Mouse (Mus musculus) erythroblast, embryonic 14.5 days (primary cell): ENCODE measurements around the gene Tenm3. TPM values are rescaled to one million over a fixed set of nuclear protein-coding genes. Genes with fewer than 3 reads are reported as not detected.

Experiments
- H3K27me3 ChIP-seq: 2 replicates; pipeline ENCODE4 v1.6.1; 2012; ENCODE audit warnings: inconsistent platforms; ENCODE audit not compliant: control insufficient read depth
- H3K36me3 ChIP-seq: 2 replicates; pipeline ENCODE4 v1.6.1; 2012; ENCODE audit warnings: mild to moderate bottlenecking, inconsistent platforms; ENCODE audit not compliant: control insufficient read depth
- H3K4me1 ChIP-seq: 2 replicates; pipeline ENCODE4 v1.6.1; 2012; ENCODE audit warnings: inconsistent platforms; ENCODE audit not compliant: control insufficient read depth
- H3K4me3 ChIP-seq: replicated peaks from 2 replicates; pipeline ENCODE3; 2012; ENCODE audit warnings: moderate library complexity, mild to moderate bottlenecking, inconsistent platforms
- H3K9me3 ChIP-seq: 2 replicates; pipeline ENCODE4 v1.6.1; 2012; ENCODE audit warnings: low read length, inconsistent platforms, mixed read lengths; ENCODE audit not compliant: control insufficient read depth
- GATA1 ChIP-seq: IDR thresholded peaks from 2 replicates; pipeline ENCODE4 v1.6.1; 2012; ENCODE audit warnings: low read length, inconsistent platforms, mixed read lengths
- TAL1 ChIP-seq: IDR thresholded peaks from 3 replicates; pipeline ENCODE4 v1.6.1; 2012; ENCODE audit warnings: low read length, inconsistent platforms, mixed read lengths
- polyA plus RNA-seq: library from polyadenylated mRNA; stranded (reverse); fragments of >175 nt; gene quantifications from 2 replicates; pipeline ENCODE4 v1.2.3, GENCODE M21; 2012

The Tenm3 gene
- polyA plus RNA-seq, 1 experiment = under 0.01 TPM

DNA sequence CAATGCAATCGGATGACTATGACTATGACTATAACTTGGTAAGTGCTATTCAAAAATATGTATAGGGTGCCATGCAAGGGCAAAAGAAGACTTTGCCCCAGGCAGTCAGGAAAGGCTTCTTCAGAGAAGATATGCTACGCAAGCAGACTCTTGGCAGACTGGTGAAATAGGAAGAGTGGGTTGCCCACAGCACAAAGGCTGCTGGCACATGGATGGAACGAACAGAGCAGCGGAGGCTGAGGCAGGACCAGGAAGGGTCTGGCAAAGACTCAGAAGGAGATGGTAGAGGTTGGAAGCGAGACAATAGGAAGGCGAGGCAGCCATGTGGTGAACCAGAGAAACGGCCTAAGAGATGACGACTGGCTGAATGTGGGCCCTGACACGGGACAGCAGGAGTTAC lies 294.8 kb downstream of the Tenm3 start:
- Histone ChIP-seq H3K27me3 (peaks cover 3% of the 10 kb centered on the region), H3K4me3 (no peak overlapping the region), H3K36me3 (no peaks in the 10 kb centered on the region), H3K9me3 (peaks cover 7% of the 10 kb centered on the region; the same call in 1 of the 2 replicates), H3K4me1 (no peaks in the 10 kb centered on the region)
- no peak for TF ChIP-seq GATA1
- no peak for TF ChIP-seq TAL1

DNA sequence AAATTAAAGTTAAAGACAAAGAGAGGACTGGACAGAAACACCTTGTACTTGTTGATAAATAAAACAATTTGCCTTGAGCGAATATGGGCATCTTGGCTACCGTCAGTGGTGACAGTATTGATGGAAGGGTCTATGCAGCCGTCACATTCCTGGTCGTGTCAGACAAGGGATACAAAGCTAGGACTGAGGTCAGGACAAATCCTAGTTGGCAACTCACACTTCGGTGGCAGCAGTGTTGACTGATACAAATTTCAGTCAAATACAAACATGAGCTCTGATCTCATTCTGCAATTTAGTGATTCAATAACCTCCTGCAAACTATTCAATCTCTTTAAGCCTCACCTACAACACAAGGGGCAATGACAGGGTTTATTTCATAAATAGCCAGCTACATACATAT lies 298.1 kb downstream of the Tenm3 start:
- Histone ChIP-seq H3K4me3 (no peak overlapping the region), H3K4me1 (no peaks in the 10 kb centered on the region), H3K9me3 (peaks cover 12% of the 10 kb centered on the region), H3K27me3 (no peaks in the 10 kb centered on the region), H3K36me3 (no peaks in the 10 kb centered on the region)
- TF ChIP-seq TAL1 = no peak
- no peak for TF ChIP-seq GATA1

DNA sequence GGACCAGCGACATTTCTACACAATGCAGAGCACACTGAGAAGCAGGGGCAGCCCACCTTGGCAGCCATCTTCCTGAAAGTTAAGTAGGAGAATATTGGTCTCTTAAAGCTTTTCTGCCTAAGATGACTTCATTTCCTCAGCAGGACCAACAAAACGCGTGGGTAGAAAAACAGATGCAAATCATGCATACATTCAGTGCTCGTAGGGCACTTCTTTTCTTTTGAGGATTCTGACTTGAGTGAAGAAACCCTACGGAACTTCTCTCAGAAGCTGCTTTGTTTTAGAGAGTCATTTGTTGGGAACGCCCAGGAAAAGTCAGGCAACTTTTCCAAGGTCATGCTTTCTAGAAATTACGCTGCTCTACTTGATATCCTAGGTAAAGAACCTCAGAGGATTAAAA lies 298.9 kb downstream of the Tenm3 start:
- Histone ChIP-seq H3K27me3 (no peaks in the 10 kb centered on the region), H3K9me3 (peaks cover 12% of the 10 kb centered on the region), H3K4me1 (no peaks in the 10 kb centered on the region), H3K4me3 (no peak overlapping the region), H3K36me3 (no peaks in the 10 kb centered on the region)
- TF ChIP-seq TAL1 (no peak), GATA1 (no peak)

DNA sequence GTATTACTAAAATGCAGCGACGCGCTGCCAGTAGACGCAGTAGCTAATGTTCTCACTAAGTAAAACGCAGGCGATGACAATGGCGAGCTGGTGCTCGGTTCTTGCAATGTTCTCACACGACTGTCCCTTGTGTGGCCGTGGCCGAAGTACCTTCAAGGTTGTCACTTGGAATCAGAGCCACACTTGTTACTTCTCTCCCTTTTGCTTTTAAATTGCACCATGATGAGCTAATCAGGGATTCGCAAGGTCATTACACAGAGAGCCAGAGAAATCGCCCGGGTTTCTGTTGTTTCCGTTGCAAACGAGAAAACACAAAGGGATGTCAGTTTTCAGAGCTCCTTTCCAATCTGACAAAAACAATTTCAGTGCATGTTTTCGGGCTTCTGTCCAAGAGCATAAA lies 301.6 kb downstream of the Tenm3 start:
- H3K4me1 ChIP-seq = no peaks in the 10 kb centered on the region
- H3K27me3 ChIP-seq = no peaks in the 10 kb centered on the region
- TF ChIP-seq TAL1 (no peak), GATA1 (no peak)
- no peak overlapping the region for H3K4me3 ChIP-seq
- H3K36me3 ChIP-seq = no peaks in the 10 kb centered on the region
- H3K9me3 ChIP-seq = peaks cover 6% of the 10 kb centered on the region

DNA sequence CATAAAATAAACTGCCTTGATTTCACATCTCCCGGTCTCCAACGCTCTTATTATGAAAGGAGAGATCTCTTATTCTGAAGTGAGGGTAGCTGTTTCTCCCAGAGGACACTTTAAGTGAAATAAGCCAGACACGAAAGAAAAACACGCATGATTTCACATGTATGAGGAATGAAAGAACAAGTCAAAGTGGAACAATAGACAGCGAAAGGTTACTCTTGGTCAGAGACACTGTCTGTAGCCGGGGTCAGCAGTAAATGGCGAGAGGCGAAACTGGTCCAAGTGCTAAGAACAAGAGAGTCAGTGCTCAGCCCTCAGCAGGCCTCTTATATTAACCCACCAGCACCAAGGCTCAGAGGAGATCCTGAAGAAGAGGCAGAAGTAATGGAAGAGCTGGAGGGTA lies 302.9 kb downstream of the Tenm3 start:
- no peaks in the 10 kb centered on the region for H3K36me3 ChIP-seq
- no peaks in the 10 kb centered on the region for H3K27me3 ChIP-seq
- H3K9me3 ChIP-seq = peaks cover 5% of the 10 kb centered on the region
- H3K4me3 ChIP-seq = no peak overlapping the region
- H3K4me1 ChIP-seq = no peaks in the 10 kb centered on the region
- TF ChIP-seq GATA1 (no peak), TAL1 (no peak)

DNA sequence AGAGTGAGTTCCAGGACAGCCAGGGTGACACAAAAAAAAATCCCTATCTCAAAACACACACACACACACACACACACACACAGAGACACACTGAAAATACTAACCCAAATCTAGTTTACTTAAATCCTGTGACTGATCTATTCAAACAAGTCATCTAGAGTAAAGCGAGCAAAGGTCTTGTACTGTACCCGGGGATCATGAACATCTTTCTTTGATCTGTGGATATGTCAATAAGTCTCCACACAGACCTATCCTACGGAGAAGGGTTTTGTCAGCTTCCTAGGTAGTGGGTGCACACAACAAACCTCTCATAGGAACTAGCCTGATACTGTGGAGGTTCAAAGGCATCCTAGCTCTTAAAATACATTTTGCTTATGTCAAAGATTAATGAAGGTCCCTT lies 307.9 kb downstream of the Tenm3 start:
- peaks cover 3% of the 10 kb centered on the region; the same call in 1 of the 2 replicates for H3K9me3 ChIP-seq
- no peaks in the 10 kb centered on the region for H3K36me3 ChIP-seq
- H3K4me1 ChIP-seq = no peaks in the 10 kb centered on the region
- TF ChIP-seq GATA1 (no peak), TAL1 (no peak)
- H3K27me3 ChIP-seq = no peaks in the 10 kb centered on the region
- H3K4me3 ChIP-seq = no peak overlapping the region

DNA sequence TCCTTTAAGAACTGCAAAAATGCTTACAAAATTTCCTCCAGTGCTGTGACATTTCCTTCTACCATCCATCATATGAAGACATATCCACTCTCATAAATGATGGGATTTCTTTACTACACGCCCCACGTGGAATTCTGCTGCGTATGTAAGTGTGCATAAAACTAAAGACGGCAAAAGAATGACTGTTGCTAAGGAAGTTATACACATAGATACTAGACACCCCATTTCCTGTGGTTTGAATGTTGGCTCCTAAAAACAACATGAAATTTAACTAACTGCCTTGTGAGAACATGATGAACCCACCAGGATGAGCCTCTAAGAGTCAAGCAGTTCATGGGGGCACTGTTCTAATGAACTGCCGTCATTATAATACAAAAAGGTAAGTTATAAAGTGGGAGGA lies 312.0 kb downstream of the Tenm3 start:
- TF ChIP-seq GATA1 = no peak
- no peak for TF ChIP-seq TAL1
- Histone ChIP-seq H3K27me3 (no peaks in the 10 kb centered on the region), H3K4me3 (no peak overlapping the region), H3K36me3 (no peaks in the 10 kb centered on the region), H3K9me3 (peaks cover 3% of the 10 kb centered on the region; the same call in 1 of the 2 replicates), H3K4me1 (no peaks in the 10 kb centered on the region)

DNA sequence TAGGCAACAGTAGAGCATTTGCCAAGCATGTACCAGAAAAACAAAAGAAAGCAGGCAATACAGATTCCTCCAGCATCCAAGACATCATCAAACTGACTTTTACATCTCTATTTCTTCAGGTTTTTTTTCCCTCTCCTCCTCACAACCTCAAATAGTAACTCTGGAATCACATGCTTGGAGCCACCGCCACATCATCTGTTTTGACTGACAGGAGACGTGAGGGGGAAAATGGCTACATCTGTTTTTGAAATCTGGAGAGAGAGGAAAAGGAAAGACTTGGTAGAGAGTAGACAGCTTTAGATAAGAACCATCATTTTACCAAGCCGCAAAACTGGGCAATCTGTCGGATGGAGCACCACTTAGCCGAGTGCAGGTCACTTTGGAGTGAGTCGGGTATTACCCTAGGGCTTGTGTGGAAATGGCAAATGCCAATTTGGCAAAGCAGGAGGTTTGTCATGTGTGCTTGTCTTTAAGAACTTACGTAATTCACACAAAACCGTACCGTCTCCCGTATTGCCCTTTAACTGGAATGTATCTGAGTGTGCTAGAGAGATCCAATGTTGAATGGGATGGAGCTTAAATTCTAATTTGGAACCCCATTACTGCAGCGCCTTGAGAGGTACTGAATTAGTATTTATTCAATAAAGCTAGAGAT lies 312.7 kb downstream of the Tenm3 start:
- peaks cover 3% of the 10 kb centered on the region; the same call in 1 of the 2 replicates for H3K9me3 ChIP-seq
- H3K4me3 ChIP-seq = no peak overlapping the region
- no peaks in the 10 kb centered on the region for H3K36me3 ChIP-seq
- no peak for TF ChIP-seq GATA1
- TF ChIP-seq TAL1 = no peak
- no peaks in the 10 kb centered on the region for H3K27me3 ChIP-seq
- H3K4me1 ChIP-seq = no peaks in the 10 kb centered on the region

DNA sequence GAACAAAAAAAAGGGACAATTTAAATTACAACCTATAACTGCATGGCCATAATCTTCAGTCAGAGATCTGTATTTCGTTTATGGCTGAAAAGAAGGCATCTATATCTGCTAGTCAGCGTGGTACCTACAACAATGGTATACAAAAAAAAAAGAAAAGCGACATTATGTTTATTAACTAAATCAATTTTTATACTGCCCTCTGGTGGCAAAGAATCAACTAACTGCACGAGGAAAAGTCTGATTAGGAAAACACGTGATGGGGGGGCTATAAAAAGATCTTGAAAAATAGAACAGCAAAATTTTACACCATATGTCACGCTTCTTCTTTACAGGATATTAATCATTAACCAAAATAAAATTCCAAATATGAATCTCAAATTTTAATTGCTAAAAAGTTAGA lies 316.3 kb downstream of the Tenm3 start:
- TF ChIP-seq GATA1 (no peak), TAL1 (no peak)
- H3K27me3 ChIP-seq = no peaks in the 10 kb centered on the region
- no peaks in the 10 kb centered on the region for H3K36me3 ChIP-seq
- no peaks in the 10 kb centered on the region for H3K4me1 ChIP-seq
- peaks cover 2% of the 10 kb centered on the region; the same call in 1 of the 2 replicates for H3K9me3 ChIP-seq
- H3K4me3 ChIP-seq = no peak overlapping the region

DNA sequence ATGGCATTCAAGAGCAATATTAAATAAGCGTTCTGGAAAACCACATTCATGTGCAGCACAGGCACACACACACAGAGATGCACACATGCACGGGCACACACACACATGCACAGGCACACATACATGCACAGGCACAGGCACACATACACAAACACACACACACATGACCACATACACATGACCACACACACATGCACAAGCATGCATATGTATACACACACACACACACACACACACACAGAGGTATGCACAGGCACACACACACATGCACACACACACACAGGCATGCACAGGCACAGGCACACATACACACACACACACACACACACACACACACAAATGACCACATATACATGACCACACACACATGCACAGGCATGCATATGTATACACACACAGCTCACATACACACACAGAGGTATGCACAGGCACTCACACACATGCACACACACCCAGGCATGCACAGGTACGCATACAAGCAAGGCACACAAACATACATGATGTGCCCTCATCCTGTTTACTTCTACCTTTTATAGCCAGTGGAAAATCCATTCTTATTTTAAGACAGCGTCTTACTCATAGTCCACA lies 321.1 kb downstream of the Tenm3 start:
- H3K4me1 ChIP-seq = no peaks in the 10 kb centered on the region
- no peaks in the 10 kb centered on the region for H3K36me3 ChIP-seq
- no peak for TF ChIP-seq GATA1
- TF ChIP-seq TAL1 = no peak
- peaks cover 4% of the 10 kb centered on the region; the same call in 1 of the 2 replicates for H3K9me3 ChIP-seq
- H3K4me3 ChIP-seq = no peak overlapping the region
- no peaks in the 10 kb centered on the region for H3K27me3 ChIP-seq
